Mouse (Mus musculus) lung, adult 10 weeks (tissue): ENCODE data around the gene Krtap20-2. TPM values are rescaled to one million over a fixed set of nuclear protein-coding genes. Genes with fewer than 3 reads are reported as not detected.

Source experiments
- polyA plus RNA-seq: library from polyadenylated mRNA; stranded (reverse); fragments of 350-450 nt; fragmentation: Illumina TruSeq; extraction: RNeasy Lipid Tissue Mini Kit (QIAGEN cat#74804); gene quantifications from one replicate; pipeline ENCODE4 v1.2.3, GENCODE M21; 2014; ENCODE audit warnings: low read depth, low replicate concordance; ENCODE audit not compliant: insufficient read depth

Krtap20-2 gene
- polyA plus RNA-seq: not detected

DNA sequence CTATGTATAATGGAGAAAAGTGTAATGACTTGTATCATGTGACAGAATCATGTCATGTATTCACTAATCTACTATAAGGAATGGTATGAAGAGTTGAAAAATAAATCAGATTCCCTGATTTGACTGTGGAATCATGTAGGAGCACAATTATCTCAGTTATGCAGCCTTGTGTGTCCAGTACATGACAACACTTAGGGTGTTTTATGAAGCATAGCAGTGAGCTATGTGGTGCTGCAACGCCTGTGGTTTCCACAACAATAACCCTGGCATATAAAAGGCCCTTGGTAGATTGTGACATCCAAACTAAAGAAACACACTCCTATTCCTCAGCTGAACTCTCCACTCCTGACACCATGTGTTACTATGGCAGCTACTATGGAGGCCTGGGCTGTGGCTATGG, at the start of gene Krtap20-2:
Gene Krtap20-2 (plus strand): TSS at position 301 of the 400 bp plus-strand sequence.

GRCm38 (mm10) chr16:89157652-89158051, 48.0 kb upstream of the Krtap20-2 start, which contains the start of gene Gm9789:
Gene Gm9789 (plus strand): TSS chr16:89157952.

GRCm38 (mm10) chr16:89169190-89169589, 36.5 kb upstream of the Krtap20-2 start, which contains the start of gene Gm7735:
Gene Gm7735 (plus strand): TSS chr16:89169490.

GRCm38 (mm10) chr16:89174435-89174834, 31.2 kb upstream of the Krtap20-2 start, which contains the start of gene 1110057P08Rik:
Gene 1110057P08Rik (plus strand): TSS chr16:89174735.

Other genes starting within 250 kb of the Krtap20-2 start
- not detected for gene Krtap16-3, start 243.0 kb upstream of the Krtap20-2 start, polyA plus RNA-seq
- not detected for gene Krtap22-2, start 195.1 kb upstream of the Krtap20-2 start, polyA plus RNA-seq
- not detected for gene Gm10229, start 190.6 kb upstream of the Krtap20-2 start, polyA plus RNA-seq
- gene Krtap6-1, start 174.2 kb upstream of the Krtap20-2 start, polyA plus RNA-seq: not detected
- gene Gm10228, start 164.4 kb upstream of the Krtap20-2 start, polyA plus RNA-seq: not detected
- not detected for gene Krtap6-5, start 158.0 kb upstream of the Krtap20-2 start, polyA plus RNA-seq
- gene 1110025L11Rik, start 141.9 kb upstream of the Krtap20-2 start, polyA plus RNA-seq: not detected
- gene Krtap6-3, start 121.8 kb upstream of the Krtap20-2 start, polyA plus RNA-seq: not detected
- gene Gm6358, start 65.0 kb upstream of the Krtap20-2 start, polyA plus RNA-seq: not detected
- not detected for gene Gm10061, start 54.8 kb upstream of the Krtap20-2 start, polyA plus RNA-seq
- gene Gm9789, start 47.9 kb upstream of the Krtap20-2 start, polyA plus RNA-seq: not detected
- gene Gm7735, start 36.4 kb upstream of the Krtap20-2 start, polyA plus RNA-seq: not detected
- not detected for gene 1110057P08Rik, start 31.1 kb upstream of the Krtap20-2 start, polyA plus RNA-seq
- not detected for gene Krtap21-1, start 198.0 kb downstream of the Krtap20-2 start, polyA plus RNA-seq
- not detected for gene Krtap6-2, start 214.2 kb downstream of the Krtap20-2 start, polyA plus RNA-seq